Mouse (Mus musculus): Measurements from ENCODE around the gene Rbak. TPM values are rescaled to one million over a fixed set of nuclear protein-coding genes. Genes with fewer than 3 reads are reported as not detected.
"Not testable (repeated sequence)": the region's sequence is repeated elsewhere in the genome, so short reads cannot be mapped to it uniquely, and the experiment has no call there.

Rbak gene
- polyA plus RNA-seq, 1 experiment from 2014 or later: 16.1 TPM

- Histone ChIP-seq H3K9ac (ENCODE audit: low read depth, low read length) (no peak overlapping the region), H3K27ac (ENCODE audit: low read depth, low read length) (no peak overlapping the region), H3K27me3 (ENCODE audit: control insufficient read depth, insufficient read depth, low read length) (no peaks in the 10 kb centered on the region), H3K9me3 (ENCODE audit: control insufficient read depth, low read length) (no peaks in the 10 kb centered on the region), H3K4me1 (ENCODE audit: control insufficient read depth, insufficient read depth, low read length) (no peaks in the 10 kb centered on the region), H3K4me3 (ENCODE audit: low read length) (no peak overlapping the region), H3K4me2 (replicated peaks; ENCODE audit: low read depth, low read length) (no peak overlapping the region), H3K36me3 (ENCODE audit: control insufficient read depth, insufficient read depth, low read length) (no peaks in the 10 kb centered on the region)
- WGBS: 89% methylated on average over 8 of the region's 8 CpGs
- no peak for ATAC-seq (ENCODE audit: low FRiP score, low TSS enrichment)
Observed at GRCm38 (mm10) chr5:143192806-143193205, 12.2 kb upstream of the Rbak start.

GRCm38 (mm10) chr5:143188014-143188413, 7.4 kb upstream of the Rbak start:
- no CpG with 5 or more reads among the region's 1 CpGs for WGBS
- H3K27me3 ChIP-seq (ENCODE audit: control insufficient read depth, insufficient read depth, low read length); H3K4me2 ChIP-seq (replicated peaks; ENCODE audit: low read depth, low read length); H3K9me3 ChIP-seq (ENCODE audit: control insufficient read depth, low read length); H3K9ac ChIP-seq (ENCODE audit: low read depth, low read length); ATAC-seq (ENCODE audit: low FRiP score, low TSS enrichment); H3K4me1 ChIP-seq (ENCODE audit: control insufficient read depth, insufficient read depth, low read length); H3K27ac ChIP-seq (ENCODE audit: low read depth, low read length); H3K36me3 ChIP-seq (ENCODE audit: control insufficient read depth, insufficient read depth, low read length); H3K4me3 ChIP-seq (ENCODE audit: low read length): not testable (repeated sequence)

- Histone ChIP-seq H3K4me2 (replicated peaks; ENCODE audit: low read depth, low read length) (peak overlapping the region; percentile 84; the same call in 1 of the 2 replicates), H3K9ac (ENCODE audit: low read depth, low read length) (no peak overlapping the region), H3K9me3 (ENCODE audit: control insufficient read depth, low read length) (peaks cover 5% of the 10 kb centered on the region), H3K27ac (ENCODE audit: low read depth, low read length) (no peak overlapping the region), H3K4me1 (ENCODE audit: control insufficient read depth, insufficient read depth, low read length) (peaks cover 5% of the 10 kb centered on the region; the same call in 1 of the 2 replicates), H3K27me3 (ENCODE audit: control insufficient read depth, insufficient read depth, low read length) (no peaks in the 10 kb centered on the region), H3K36me3 (ENCODE audit: control insufficient read depth, insufficient read depth, low read length) (peaks cover 40% of the 10 kb centered on the region), H3K4me3 (ENCODE audit: low read length) (no peak overlapping the region)
- ATAC-seq (ENCODE audit: low FRiP score, low TSS enrichment): no peak
- 40% methylated on average over 6 of the region's 6 CpGs for WGBS
Observed at GRCm38 (mm10) chr5:143179179-143179578, 1.4 kb downstream of the Rbak start.

- Histone ChIP-seq H3K4me2 (replicated peaks; ENCODE audit: low read depth, low read length) (no peak overlapping the region), H3K4me1 (ENCODE audit: control insufficient read depth, insufficient read depth, low read length) (peaks cover 5% of the 10 kb centered on the region; the same call in 1 of the 2 replicates), H3K9ac (ENCODE audit: low read depth, low read length) (no peak overlapping the region), H3K27ac (ENCODE audit: low read depth, low read length) (no peak overlapping the region), H3K4me3 (ENCODE audit: low read length) (no peak overlapping the region), H3K27me3 (ENCODE audit: control insufficient read depth, insufficient read depth, low read length) (no peaks in the 10 kb centered on the region), H3K9me3 (ENCODE audit: control insufficient read depth, low read length) (peaks cover 18% of the 10 kb centered on the region), H3K36me3 (ENCODE audit: control insufficient read depth, insufficient read depth, low read length) (peaks cover 55% of the 10 kb centered on the region)
- no peak for ATAC-seq (ENCODE audit: low FRiP score, low TSS enrichment)
- WGBS: 91% methylated on average over 3 of the region's 3 CpGs
Observed at GRCm38 (mm10) chr5:143177541-143178200, 2.9 kb downstream of the Rbak start.

GRCm38 (mm10) chr5:143175970-143176369, 4.6 kb downstream of the Rbak start:
- Histone ChIP-seq H3K9me3 (ENCODE audit: control insufficient read depth, low read length) (peaks cover 20% of the 10 kb centered on the region), H3K4me2 (replicated peaks; ENCODE audit: low read depth, low read length) (no peak overlapping the region), H3K9ac (ENCODE audit: low read depth, low read length) (no peak overlapping the region), H3K27ac (ENCODE audit: low read depth, low read length) (no peak overlapping the region), H3K36me3 (ENCODE audit: control insufficient read depth, insufficient read depth, low read length) (peaks cover 68% of the 10 kb centered on the region), H3K27me3 (ENCODE audit: control insufficient read depth, insufficient read depth, low read length) (no peaks in the 10 kb centered on the region), H3K4me1 (ENCODE audit: control insufficient read depth, insufficient read depth, low read length) (peaks cover 5% of the 10 kb centered on the region; the same call in 1 of the 2 replicates), H3K4me3 (ENCODE audit: low read length) (no peak overlapping the region)
- 97% methylated on average over 4 of the region's 4 CpGs for WGBS
- ATAC-seq (ENCODE audit: low FRiP score, low TSS enrichment): no peak

GRCm38 (mm10) chr5:143165508-143166070, 15.0 kb downstream of the Rbak start:
- H3K9me3 ChIP-seq (ENCODE audit: control insufficient read depth, low read length): no peaks in the 10 kb centered on the region
- no peaks in the 10 kb centered on the region for H3K36me3 ChIP-seq (ENCODE audit: control insufficient read depth, insufficient read depth, low read length)
- no peak overlapping the region for H3K4me3 ChIP-seq (ENCODE audit: low read length)
- WGBS: 8% methylated on average over 18 of the region's 18 CpGs
- peaks cover 5% of the 10 kb centered on the region; the same call in 1 of the 2 replicates for H3K4me1 ChIP-seq (ENCODE audit: control insufficient read depth, insufficient read depth, low read length)
- no peaks in the 10 kb centered on the region for H3K27me3 ChIP-seq (ENCODE audit: control insufficient read depth, insufficient read depth, low read length)
- ATAC-seq (ENCODE audit: low FRiP score, low TSS enrichment): 0 out of 2 replicates have a peak, but pooled peaks have one; percentile 46
- no peak overlapping the region for H3K27ac ChIP-seq (ENCODE audit: low read depth, low read length)
- H3K4me2 ChIP-seq (replicated peaks; ENCODE audit: low read depth, low read length): peak overlapping the region; percentile 21
- H3K9ac ChIP-seq (ENCODE audit: low read depth, low read length): no peak overlapping the region

- H3K4me1 ChIP-seq (ENCODE audit: control insufficient read depth, insufficient read depth, low read length): no peaks in the 10 kb centered on the region
- H3K9me3 ChIP-seq (ENCODE audit: control insufficient read depth, low read length): no peaks in the 10 kb centered on the region
- no peak for ATAC-seq (ENCODE audit: low FRiP score, low TSS enrichment)
- no peak overlapping the region for H3K4me3 ChIP-seq (ENCODE audit: low read length)
- peaks cover 31% of the 10 kb centered on the region for H3K27me3 ChIP-seq (ENCODE audit: control insufficient read depth, insufficient read depth, low read length)
- no peak overlapping the region for H3K4me2 ChIP-seq (replicated peaks; ENCODE audit: low read depth, low read length)
- no peaks in the 10 kb centered on the region for H3K36me3 ChIP-seq (ENCODE audit: control insufficient read depth, insufficient read depth, low read length)
- H3K9ac ChIP-seq (ENCODE audit: low read depth, low read length): no peak overlapping the region
- 90% methylated on average over 3 of the region's 3 CpGs for WGBS
- no peak overlapping the region for H3K27ac ChIP-seq (ENCODE audit: low read depth, low read length)
Observed at GRCm38 (mm10) chr5:143155534-143155933, 25.0 kb downstream of the Rbak start.

GRCm38 (mm10) chr5:143153756-143154155, 26.8 kb downstream of the Rbak start:
- H3K9me3 ChIP-seq (ENCODE audit: control insufficient read depth, low read length): peaks cover 5% of the 10 kb centered on the region; the same call in 1 of the 2 replicates
- H3K27me3 ChIP-seq (ENCODE audit: control insufficient read depth, insufficient read depth, low read length): peaks cover 27% of the 10 kb centered on the region
- no peak overlapping the region for H3K4me3 ChIP-seq (ENCODE audit: low read length)
- H3K4me1 ChIP-seq (ENCODE audit: control insufficient read depth, insufficient read depth, low read length): no peaks in the 10 kb centered on the region
- no peak overlapping the region for H3K27ac ChIP-seq (ENCODE audit: low read depth, low read length)
- H3K36me3 ChIP-seq (ENCODE audit: control insufficient read depth, insufficient read depth, low read length): no peaks in the 10 kb centered on the region
- WGBS: 87% methylated on average over 10 of the region's 10 CpGs
- no peak overlapping the region for H3K9ac ChIP-seq (ENCODE audit: low read depth, low read length)
- no peak for ATAC-seq (ENCODE audit: low FRiP score, low TSS enrichment)
- no peak overlapping the region for H3K4me2 ChIP-seq (replicated peaks; ENCODE audit: low read depth, low read length)

GRCm38 (mm10) chr5:143150044-143150443, 30.5 kb downstream of the Rbak start:
- Histone ChIP-seq H3K9me3 (ENCODE audit: control insufficient read depth, low read length) (peaks cover 5% of the 10 kb centered on the region; the same call in 1 of the 2 replicates), H3K36me3 (ENCODE audit: control insufficient read depth, insufficient read depth, low read length) (no peaks in the 10 kb centered on the region), H3K9ac (ENCODE audit: low read depth, low read length) (no peak overlapping the region), H3K27ac (ENCODE audit: low read depth, low read length) (no peak overlapping the region), H3K4me2 (replicated peaks; ENCODE audit: low read depth, low read length) (no peak overlapping the region), H3K4me1 (ENCODE audit: control insufficient read depth, insufficient read depth, low read length) (no peaks in the 10 kb centered on the region), H3K4me3 (ENCODE audit: low read length) (no peak overlapping the region), H3K27me3 (ENCODE audit: control insufficient read depth, insufficient read depth, low read length) (no peaks in the 10 kb centered on the region)
- no peak for ATAC-seq (ENCODE audit: low FRiP score, low TSS enrichment)
- WGBS: 95% methylated on average over 2 of the region's 2 CpGs
